Mouse (Mus musculus) gastrocnemius, adult 8-10 months (tissue): Measurements from ENCODE around the gene Nhsl2. TPM values are rescaled to one million over a fixed set of nuclear protein-coding genes. Genes with fewer than 3 reads are reported as not detected.
"Not testable (repeated sequence)": the region's sequence is repeated elsewhere in the genome, so short reads cannot be mapped to it uniquely, and the experiment has no call there.

Experiments used
- DNase-seq, 2 experiments: peaks; one replicate each; pipeline ENCODE4 v3.0.0; 2022; ENCODE audit warnings: low spot score in 2 of 2
- microRNA-seq: library from miRNA; unstranded; fragments of <30 nt; microRNA quantifications from one replicate; pipeline ENCODE4 v1.2.0, GENCODE M21; 2022
- total RNA-seq, 4 experiments: library from RNA; stranded (reverse); gene quantifications; 2 replicates each; pipeline ENCODE4 v1.2.4; 2022

The Nhsl2 gene
- total RNA-seq, 4 experiments from 2014 or later, result 1.3 to 2.0 (median 1.5) TPM

DNA sequence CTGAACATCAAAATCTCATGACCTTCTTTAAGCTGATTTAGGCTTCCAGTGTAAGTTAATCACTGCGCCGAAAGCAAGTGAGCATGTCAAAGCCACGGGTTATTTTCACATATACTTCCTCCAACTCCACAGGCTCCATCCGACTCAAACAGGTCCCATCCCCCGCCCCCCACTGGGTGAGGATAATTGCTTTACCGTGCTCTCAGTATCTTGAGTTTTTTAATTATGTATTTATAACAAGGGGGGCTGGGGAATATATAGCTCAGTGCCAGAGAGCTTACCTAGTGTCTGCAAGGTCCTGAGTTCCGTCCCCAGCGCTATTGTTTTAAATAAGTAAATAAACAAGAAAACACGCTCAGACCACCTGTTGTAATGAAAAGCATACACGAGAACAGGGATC lies 231.9 kb downstream of the Nhsl2 start:
- DNase-seq, result no peak

DNA sequence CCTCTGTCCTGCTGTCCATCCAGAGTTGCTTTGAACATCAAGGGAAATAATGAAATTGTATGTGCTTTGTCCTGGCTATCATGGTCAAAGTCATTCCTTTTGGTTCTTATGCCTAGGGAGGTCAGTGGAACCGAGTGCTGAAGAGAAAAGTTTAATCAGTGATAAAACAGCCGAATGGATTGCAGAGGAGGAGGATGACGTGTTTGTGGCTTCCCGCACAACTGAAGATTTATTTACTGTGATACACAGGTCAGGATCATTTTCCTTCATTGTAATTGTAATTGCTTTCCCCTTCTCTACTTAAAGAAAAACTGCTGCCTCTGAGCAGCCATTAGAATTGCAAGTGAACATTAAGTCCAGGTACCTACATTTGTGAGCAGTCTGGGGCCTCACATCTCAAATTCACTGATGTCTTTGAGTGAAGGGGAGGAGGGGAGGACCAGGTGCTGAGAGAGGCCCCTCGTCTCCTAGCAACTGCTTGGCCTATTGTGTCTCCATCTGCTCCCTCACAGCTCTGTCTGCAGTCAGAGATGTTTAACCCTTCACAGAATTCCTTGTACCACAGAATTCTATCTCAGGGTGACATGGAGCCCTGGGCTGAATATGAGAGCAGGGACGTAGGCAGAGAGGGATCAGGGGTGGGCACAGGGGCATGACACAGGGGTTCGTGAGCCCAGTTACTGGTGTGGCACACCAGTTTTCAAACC lies 232.5 kb downstream of the Nhsl2 start:
- DNase-seq, result no peak

DNA sequence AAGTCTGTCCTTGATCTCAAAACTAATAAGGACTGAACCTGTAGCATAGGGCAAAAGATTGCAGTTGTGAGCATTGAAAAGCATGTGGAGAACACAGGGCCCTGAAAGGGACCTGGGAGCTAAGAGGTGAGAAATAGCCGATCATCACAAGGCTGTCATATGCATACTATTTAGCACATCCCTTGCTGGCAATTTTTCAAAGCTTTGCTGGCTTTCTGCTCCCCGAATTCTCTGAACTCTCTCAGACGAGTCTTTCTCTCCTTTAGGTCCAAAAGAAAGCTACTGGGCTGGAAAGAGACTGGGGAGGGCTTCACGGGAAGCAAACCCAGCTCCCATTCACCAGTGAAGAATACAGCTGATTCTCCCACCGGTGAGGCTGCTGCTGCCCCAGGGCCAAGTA lies 233.2 kb downstream of the Nhsl2 start:
- DNase-seq, result no peak

DNA sequence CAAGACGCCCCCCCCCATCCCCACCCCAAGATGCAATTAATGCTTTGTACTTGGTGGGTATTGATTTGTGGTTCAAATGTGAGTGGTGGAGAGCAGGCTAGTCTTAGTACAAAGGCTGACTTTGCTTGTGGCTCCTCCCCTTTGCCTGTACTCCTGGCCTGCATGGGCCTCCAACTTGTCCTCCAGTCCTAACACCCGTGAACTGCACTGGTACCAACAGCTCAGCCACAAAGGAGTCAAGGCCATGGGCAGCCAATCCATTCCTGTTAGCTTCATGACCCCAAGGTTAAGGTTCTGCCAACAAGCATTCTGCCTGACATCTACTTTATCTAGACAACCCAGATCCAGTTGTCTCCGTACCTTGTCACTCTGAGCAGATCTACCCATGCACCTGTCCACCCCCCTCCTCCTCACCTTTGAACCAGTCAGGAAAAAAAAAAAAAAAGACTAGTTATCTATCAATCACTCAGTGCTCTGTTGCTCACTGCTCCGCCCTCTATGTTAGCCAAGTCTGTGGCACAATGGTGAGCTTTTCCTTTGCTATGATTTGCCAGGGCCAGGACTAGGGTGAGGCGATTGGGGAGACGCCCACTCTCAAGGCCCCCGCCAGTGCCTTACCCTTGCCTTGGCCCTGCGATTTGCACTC lies 236.7 kb downstream of the Nhsl2 start:
- DNase-seq, result no peak

DNA sequence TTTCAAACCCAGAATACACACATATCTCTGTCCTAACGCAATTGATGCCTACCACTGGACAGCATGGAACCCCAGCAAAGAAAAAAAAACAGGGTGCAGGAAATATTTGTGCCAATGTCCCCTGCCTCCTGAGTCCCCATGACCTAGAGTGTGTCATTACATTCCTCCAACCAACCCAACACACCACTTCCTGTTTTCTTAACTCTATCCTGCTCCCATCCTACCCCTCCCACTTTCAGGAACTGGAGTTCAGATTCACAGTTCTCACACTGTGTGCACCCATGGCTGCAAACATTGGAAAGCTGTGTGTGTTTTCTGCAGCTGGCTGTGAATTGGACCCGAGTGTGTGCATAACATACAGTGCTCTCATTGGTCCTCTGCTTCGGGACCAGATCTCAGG lies 241.4 kb downstream of the Nhsl2 start:
- DNase-seq, result no peak

DNA sequence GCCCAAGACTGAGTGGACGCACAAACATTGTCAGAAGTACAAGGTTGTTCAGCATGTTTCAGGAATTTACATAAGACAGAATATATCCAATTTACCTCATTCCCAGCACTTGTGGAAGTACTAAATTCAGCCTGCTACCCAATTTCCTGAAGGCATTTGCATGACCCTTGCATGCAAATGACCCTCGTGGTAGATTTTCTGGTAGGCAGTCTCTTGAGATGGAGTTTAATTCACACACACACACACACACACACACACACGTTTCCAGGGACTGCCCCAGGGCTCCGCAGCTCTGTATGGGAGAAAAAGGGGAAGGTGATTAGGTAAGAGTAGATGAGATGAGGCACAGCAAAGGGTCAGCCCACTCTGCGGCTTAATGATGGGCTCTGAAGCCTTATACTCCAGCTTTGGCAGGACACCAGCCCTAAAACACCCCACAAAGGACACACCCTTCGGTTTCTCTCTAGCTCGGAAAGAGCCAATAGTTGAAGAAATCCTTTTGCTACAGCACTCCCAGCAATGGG lies 245.3 kb downstream of the Nhsl2 start:
- DNase-seq, result no peak

DNA sequence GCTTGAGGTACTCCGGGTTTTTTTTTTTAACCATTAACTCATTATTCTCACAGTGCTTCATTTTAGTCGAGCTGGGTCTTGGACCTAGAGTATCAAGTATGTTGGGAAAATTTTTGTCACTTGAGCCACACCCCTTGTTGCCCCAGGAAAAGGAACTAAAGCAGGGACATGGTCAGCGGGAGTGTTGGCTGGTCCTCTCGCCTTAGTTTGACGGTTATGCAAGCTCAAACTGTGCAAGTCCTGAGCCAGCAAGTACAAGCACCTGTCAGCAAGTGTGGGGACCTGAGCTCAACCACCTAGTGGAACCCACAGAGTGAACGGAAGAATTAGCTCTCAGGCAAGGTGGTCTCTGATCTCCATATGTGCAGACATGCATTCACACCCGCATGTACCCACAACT lies 252.7 kb downstream of the Nhsl2 start:
- DNase-seq, result no peak

DNA sequence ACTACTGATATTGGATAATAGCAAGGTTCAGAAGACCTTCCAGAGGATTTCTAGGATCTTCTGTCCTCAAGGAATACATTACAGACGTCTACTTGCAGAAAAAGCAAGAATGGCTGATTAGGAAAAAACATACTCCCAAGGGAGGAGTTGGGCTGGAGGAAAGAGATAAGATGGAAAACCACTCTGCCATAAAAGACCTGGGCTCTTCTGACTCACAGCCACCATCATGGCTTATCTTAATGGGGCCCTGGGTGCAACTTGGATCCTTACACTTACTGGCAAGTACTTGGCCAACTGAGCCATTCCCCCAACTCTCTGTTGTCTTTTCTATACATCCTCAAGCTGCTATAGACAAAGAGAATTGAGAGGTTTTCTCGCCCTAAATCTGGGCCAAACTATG lies 254.6 kb downstream of the Nhsl2 start:
- DNase-seq, result not testable (repeated sequence)

DNA sequence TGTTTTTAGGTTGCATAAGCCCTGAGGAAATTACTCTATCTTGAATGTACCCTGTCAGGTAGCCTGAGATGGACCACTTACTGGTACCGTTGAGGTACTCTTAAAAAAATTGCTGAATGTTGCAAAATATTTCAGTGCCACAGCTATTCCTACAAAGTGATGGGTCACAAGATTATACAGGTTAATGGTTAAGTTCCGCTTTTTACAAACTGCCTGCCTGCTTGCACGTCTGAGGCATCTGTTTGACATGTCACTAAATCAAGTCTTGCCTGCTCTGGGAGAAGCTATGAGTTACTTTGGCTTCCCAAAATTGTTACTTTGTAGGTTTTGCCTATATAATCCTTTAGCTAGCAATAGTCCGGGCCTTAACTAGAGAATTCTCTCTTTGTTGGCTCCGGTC lies 260.2 kb downstream of the Nhsl2 start:
- not testable (repeated sequence) for DNase-seq

DNA sequence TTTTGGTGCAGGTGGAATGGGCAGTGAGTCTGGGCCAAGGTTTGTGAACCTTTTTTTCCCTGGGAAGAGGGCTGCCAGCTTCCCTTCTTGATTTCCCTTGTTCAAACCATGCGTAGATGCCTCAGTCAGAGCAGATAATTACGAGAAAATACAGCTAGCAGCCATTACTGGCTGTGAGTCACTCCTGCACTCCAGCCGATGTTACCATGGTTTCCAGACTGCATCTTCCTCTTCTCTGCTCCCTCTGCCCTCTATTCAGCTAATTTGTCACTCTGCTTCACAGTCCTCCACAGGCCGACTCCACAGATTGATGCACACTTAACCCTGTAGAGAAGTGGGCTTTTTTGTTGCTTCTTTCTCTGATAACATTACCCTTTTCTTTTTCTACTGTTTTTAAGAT lies 266.5 kb downstream of the Nhsl2 start:
- DNase-seq, result no peak

DNA sequence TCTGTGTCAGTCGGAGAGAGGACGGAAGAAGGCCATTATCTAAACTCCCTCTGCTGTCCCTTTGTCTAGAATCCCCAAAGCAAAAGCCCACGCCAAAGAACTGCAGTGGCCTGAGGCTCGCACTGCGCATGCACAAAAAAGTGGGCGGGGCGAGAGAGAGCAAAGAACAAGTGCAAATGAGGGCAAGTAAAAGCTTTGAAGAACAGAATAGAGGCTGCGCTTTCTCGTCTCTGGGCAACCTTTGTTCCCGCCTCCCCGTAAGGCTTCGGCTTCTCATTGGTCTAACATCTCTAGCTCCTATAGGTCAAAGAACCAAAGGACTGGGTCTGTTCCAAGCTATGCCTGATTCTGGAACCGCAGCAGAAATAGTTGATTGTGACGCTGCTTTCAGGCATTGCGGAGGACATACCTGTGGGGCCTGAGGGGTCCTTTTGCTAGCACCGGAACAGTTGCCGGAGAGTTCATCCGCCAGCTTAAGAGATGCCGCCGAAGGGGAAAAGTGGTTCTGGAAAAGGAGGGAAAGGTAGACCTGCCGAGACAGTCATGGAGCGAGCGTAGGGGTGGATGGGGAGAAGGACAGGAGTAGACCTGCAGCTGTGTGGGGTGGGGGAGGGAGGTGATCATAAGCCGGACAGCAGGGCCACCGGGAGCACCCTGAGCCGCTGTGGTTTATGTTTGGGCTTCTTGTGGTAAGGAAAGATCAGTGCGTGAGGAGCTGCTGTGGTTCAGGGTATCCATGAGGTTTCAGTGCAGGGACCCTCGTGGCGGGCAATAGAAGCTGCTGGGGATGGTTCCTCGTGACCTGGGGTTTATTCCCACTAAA lies 270.1 kb downstream of the Nhsl2 start, which contains the start of gene Pin4:
Gene Pin4 (plus strand): TSS at position 406 of the 823 bp plus-strand sequence.
- peak; percentile 86 to 89 for DNase-seq

DNA sequence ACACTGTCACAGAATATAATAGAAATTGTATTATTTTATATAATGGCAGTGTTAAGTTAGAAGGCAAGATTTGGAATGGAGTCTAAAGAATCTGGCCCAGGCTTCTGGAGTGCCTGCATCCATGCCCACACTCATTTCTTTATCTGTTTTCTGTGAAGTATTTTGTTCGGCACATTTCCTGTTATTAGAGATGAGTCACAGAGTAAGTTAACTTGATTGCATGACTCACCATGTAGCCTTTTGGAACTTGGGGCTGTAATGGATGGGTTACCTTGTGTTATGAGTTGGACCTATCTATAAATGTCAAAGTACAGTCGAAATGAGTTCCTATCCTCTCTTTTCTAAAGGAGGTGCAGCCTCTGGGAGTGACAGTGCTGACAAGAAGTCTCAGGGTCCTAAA lies 272.1 kb downstream of the Nhsl2 start:
- DNase-seq, result no peak

DNA sequence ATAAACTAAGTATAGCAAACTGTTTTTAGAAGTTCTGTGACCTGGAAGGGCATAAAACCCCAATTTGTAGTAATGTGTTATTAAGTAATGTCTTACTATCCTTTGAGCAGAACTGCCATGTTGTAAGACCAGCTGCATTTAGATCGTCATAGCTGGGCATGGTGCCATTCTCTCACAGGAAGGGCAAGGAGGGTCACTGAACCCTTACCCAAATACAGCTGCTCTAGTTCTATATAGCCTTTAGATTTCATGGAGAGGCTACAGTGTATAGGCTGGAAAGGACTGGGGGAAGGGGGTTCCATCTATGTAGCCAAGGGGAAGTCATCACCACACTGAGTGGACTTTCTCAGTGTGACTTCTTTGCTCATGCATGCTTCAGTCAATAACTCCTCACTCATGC lies 292.0 kb downstream of the Nhsl2 start:
- no peak for DNase-seq

Small RNA genes within 50 kb of the gene (microRNA-seq; reads per million reads assigned to microRNA genes)
- not detected for gene Gm27843

Other genes starting within 250 kb of the Nhsl2 start
- gene Ogt, start 209.3 kb upstream of the Nhsl2 start, total RNA-seq, result 10 to 100 TPM; 58.9 to 75.0 (median 72.6) TPM
- not detected for gene Cxcr3, start 115.1 kb upstream of the Nhsl2 start, total RNA-seq
- gene Gm4779, start 55.0 kb upstream of the Nhsl2 start, total RNA-seq, result not detected
- not detected for gene 8030474K03Rik, start 54.7 kb upstream of the Nhsl2 start, total RNA-seq
- under 1 TPM; 0.15 to 0.43 (median 0.33) TPM for gene Rtl5, start 221.9 kb downstream of the Nhsl2 start, total RNA-seq